In the genomic region with DNA sequence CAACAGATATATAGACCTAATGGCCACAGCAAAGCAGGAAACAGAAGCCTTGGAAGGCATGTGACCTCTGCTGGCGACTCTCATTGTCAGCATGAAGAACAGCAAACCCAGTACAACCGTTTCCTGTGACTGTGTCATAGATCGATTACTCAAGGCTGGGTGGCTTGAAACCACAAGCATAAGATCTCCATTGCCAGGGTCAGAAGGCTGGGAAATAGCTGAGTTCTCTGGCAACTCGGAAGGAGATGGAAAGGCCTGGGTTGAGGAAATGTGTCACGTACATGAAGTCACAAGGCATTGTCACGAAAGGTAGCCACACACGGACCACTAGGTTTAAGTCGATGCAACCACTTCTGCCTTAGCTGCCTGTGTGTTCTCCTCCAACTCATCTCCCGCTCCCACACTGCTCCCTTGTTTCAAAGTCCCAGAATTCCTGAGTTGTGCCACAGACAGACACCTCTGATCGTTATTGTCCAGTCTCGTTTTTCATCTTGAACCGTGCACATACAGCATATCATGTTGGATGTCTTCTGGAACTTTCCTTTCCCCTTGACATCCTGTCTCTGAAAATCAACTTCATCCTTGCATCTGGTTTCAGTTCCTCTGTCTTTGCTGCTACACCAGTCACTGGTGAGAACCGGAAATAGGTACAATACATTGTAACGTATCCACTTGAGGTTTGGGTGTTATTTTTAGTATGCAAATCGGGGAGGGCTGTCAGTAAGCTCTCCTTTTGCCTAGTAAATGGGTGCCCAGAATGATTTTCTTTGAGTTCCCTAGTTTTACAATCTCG, we compare ENCODE assay signal across 9 mouse cellular contexts. TPM values are rescaled to one million over a fixed set of nuclear protein-coding genes. Genes with fewer than 3 reads are reported as not detected.
DNase-seq lines count a peak whose midpoint lies in the region; ATAC-seq and TF ChIP-seq lines count a peak whose summit lies in the region.
"Had no signal": no experiment of that assay in that cellular context is flagged by ENCODE, and none has a peak within 500 bp of the region (broad histone marks: within the 10 kb centered on the region; RNA-seq: fewer than 3 reads in every experiment).

No protein-coding gene starts in this region.

- H3K27me3 ChIP-seq in intestine, embryonic 14.5 days (replicated peaks; ENCODE audit: control insufficient read depth, insufficient read depth, low read length), result no peaks in the 10 kb centered on the region
- no peaks in the 10 kb centered on the region for H3K27me3 ChIP-seq in hindbrain, embryonic 11.5 days (ENCODE audit: control insufficient read depth, insufficient read depth, low read length)
- no peaks in the 10 kb centered on the region for H3K27me3 ChIP-seq in hindbrain, embryonic 12.5 days
- H3K27me3 ChIP-seq: neural tube, embryonic 12.5 days had no signal

- intact Hi-C loops in gastrocnemius, adult 2 months (cut with DNase I), result no loop called here
- intact Hi-C loops in gastrocnemius, postnatal 36 days (cut with DNase I), result no loop called here

- no peak for ATAC-seq in intestine, embryonic 14.5 days (replicated peaks; ENCODE audit: low FRiP score, low TSS enrichment, low read depth)
- ATAC-seq in neutrophil, adult 5-6 weeks (ENCODE audit: extremely low read depth, insufficient number of reproducible peaks, low FRiP score, poor library complexity, severe bottlenecking), result peak; percentile 86
- ATAC-seq in hindbrain, embryonic 11.5 days (ENCODE audit: low FRiP score), result no peak
- no peak for ATAC-seq in hindbrain, embryonic 12.5 days (ENCODE audit: low FRiP score)

- peak; percentile 10; the same call in 1 of the 2 replicates for TF ChIP-seq CTCF in gastrocnemius, adult 2 months (IDR thresholded peaks at IDR 0.05)

- DNase-seq in gastrocnemius, adult 2 months, result no peak
- no peak for DNase-seq in gastrocnemius, postnatal 36 days
- peak; percentile 87 for DNase-seq in CD4-positive helper T cell, adult 2 months (ENCODE audit: low read depth, low spot score)
- no peak for DNase-seq in intestine, embryonic 14.5 days (ENCODE audit: low spot score)
- DNase-seq in hindbrain, embryonic 11.5 days (ENCODE audit: low spot score), result no peak
- no peak for DNase-seq in cerebellum, adult 9-10 months

- WGBS in intestine, embryonic 14.5 days, result 77% methylated on average over 16 of the region's 16 CpGs
- WGBS in hindbrain, embryonic 11.5 days, result 84% methylated on average over 16 of the region's 16 CpGs
- WGBS in hindbrain, embryonic 12.5 days, result 82% methylated on average over 16 of the region's 16 CpGs

- no peak overlapping the region for H3K9ac ChIP-seq in intestine, embryonic 14.5 days (ENCODE audit: low read length)
- H3K9ac ChIP-seq in hindbrain, embryonic 11.5 days (ENCODE audit: low read depth, low read length), result no peak overlapping the region
- H3K9ac ChIP-seq in hindbrain, embryonic 12.5 days, result no peak overlapping the region
- H3K9ac ChIP-seq: neural tube, embryonic 12.5 days had no signal

- H3K4me2 ChIP-seq in intestine, embryonic 14.5 days (ENCODE audit: low read length), result no peak overlapping the region
- no peak overlapping the region for H3K4me2 ChIP-seq in hindbrain, embryonic 11.5 days (replicated peaks; ENCODE audit: low read depth, low read length)
- no peak overlapping the region for H3K4me2 ChIP-seq in hindbrain, embryonic 12.5 days (replicated peaks)
- H3K4me2 ChIP-seq: neural tube, embryonic 12.5 days had no signal

- H3K27ac ChIP-seq in gastrocnemius, adult 2 months, result peak overlapping the region; percentile 16; the same call in 1 of the 2 replicates
- H3K27ac ChIP-seq in intestine, embryonic 14.5 days (ENCODE audit: low read depth), result peak overlapping the region; percentile 57
- H3K27ac ChIP-seq in hindbrain, embryonic 11.5 days (ENCODE audit: low read depth, low read length), result no peak overlapping the region
- no peak overlapping the region for H3K27ac ChIP-seq in hindbrain, embryonic 12.5 days
- H3K27ac ChIP-seq: neural tube, embryonic 12.5 days had no signal

- H3K9me3 ChIP-seq in intestine, embryonic 14.5 days (ENCODE audit: control insufficient read depth, low read length), result no peaks in the 10 kb centered on the region
- no peaks in the 10 kb centered on the region for H3K9me3 ChIP-seq in hindbrain, embryonic 11.5 days (ENCODE audit: control insufficient read depth, low read length)
- H3K9me3 ChIP-seq in hindbrain, embryonic 12.5 days (replicated peaks), result no peaks in the 10 kb centered on the region
- H3K9me3 ChIP-seq: neural tube, embryonic 12.5 days had no signal

- no peak overlapping the region for H3K4me3 ChIP-seq in gastrocnemius, adult 2 months
- no peak overlapping the region for H3K4me3 ChIP-seq in intestine, embryonic 14.5 days (ENCODE audit: low read depth, low read length)
- no peak overlapping the region for H3K4me3 ChIP-seq in hindbrain, embryonic 11.5 days (ENCODE audit: low read depth, low read length)
- no peak overlapping the region for H3K4me3 ChIP-seq in hindbrain, embryonic 12.5 days
- H3K4me3 ChIP-seq: neural tube, embryonic 12.5 days had no signal

- H3K4me1 ChIP-seq in intestine, embryonic 14.5 days (replicated peaks; ENCODE audit: control insufficient read depth, insufficient read depth, low read length), result peaks cover 17% of the 10 kb centered on the region
- H3K4me1 ChIP-seq in hindbrain, embryonic 11.5 days (replicated peaks; ENCODE audit: control insufficient read depth, insufficient read depth, low read length), result no peaks in the 10 kb centered on the region
- peaks cover 2% of the 10 kb centered on the region; the same call in 1 of the 2 replicates for H3K4me1 ChIP-seq in hindbrain, embryonic 12.5 days

- H3K36me3 ChIP-seq in intestine, embryonic 14.5 days (ENCODE audit: control insufficient read depth, insufficient read depth, low read length), result no peaks in the 10 kb centered on the region
- no peaks in the 10 kb centered on the region for H3K36me3 ChIP-seq in hindbrain, embryonic 11.5 days (ENCODE audit: control insufficient read depth, insufficient read depth, low read length)
- H3K36me3 ChIP-seq in hindbrain, embryonic 12.5 days, result no peaks in the 10 kb centered on the region
- H3K36me3 ChIP-seq: neural tube, embryonic 12.5 days had no signal

RNA-seq across cellular contexts. Expression of a gene that starts 32.7 kb away (rescaled TPM):
- 10 to 100 TPM in 1 of 2 experiments, 1 to 10 TPM in 1; 6.3 to 11.2 TPM for total RNA-seq in gastrocnemius, adult 2 months (2021)
- total RNA-seq in gastrocnemius, postnatal 36 days (2021), result 1 to 10 TPM; 5.9 to 8.8 TPM
- polyA plus RNA-seq in intestine, embryonic 14.5 days (2014; fragmentation: Nextera tagmentation; extraction: Ambion mirVana), result 20.1 and 20.8 TPM in 2 replicates
- 52.3 and 56.3 TPM in 2 replicates for total RNA-seq in neutrophil, adult 5-6 weeks (2017)
- polyA plus RNA-seq in hindbrain, embryonic 11.5 days (2014; fragmentation: Nextera tagmentation; extraction: Ambion mirVana), result 5.6 and 5.9 TPM in 2 replicates
- 6.4 and 7.6 TPM in 2 replicates for polyA plus RNA-seq in hindbrain, embryonic 12.5 days (2016; fragmentation: Nextera tagmentation; extraction: Ambion mirVana)

Comparison
In these comparisons a context has a peak if more than half of its experiments do, and no peak if none do; other contexts are left out.
1. H3K27ac ChIP-seq: peak in gastrocnemius, adult 2 months (single experiment) and intestine, embryonic 14.5 days (single experiment); none in hindbrain, embryonic 11.5 days (single experiment) and hindbrain, embryonic 12.5 days (single experiment).